Mouse (Mus musculus): ENCODE measurements at regions not wholly inside any gene's neighbourhood (a gene's known extent, or its start where the extent isn't known, plus 50 kb on each side); places are given as distances from the start of the nearest gene placed in this dataset.

DNA sequence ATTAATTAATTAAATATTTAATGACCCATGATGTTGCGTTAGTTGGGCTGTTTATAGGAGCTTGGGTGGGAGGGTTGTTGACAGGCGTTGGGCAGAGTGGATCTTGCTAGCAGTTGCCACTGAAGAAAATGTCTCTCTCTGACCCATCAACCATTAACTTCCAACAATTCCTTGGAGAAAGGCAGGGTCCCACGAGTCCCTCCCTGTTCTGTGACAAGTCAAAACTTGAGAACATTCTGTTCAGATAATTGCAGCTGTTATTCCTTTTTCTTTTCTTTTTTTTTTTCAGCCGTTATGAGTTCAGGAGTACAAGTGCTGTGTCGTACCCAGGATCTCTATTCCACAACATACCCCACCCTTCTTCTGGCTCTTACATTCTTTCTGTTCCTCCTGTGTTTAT lies 59.8 kb upstream of the Tnfrsf21 start:
- TF ChIP-seq TAL1 (IDR thresholded peaks at IDR 0.05; ENCODE audit: low read length) = no peak
- no peak for TF ChIP-seq GATA1 (IDR thresholded peaks at IDR 0.05; ENCODE audit: low read depth, low read length)
- TF ChIP-seq JUND (IDR thresholded peaks at IDR 0.05; ENCODE audit: low read depth, low read length) = no peak
- TF ChIP-seq CTCF (IDR thresholded peaks at IDR 0.05 in 2 of 3, conservative IDR thresholded peaks at IDR 0.05 in 1 of 3; ENCODE audit: control insufficient read depth in 1 of 3, insufficient read depth in 1 of 3, low read depth in 2 of 3, low read length in 3 of 3, poor library complexity in 1 of 3, severe bottlenecking in 1 of 3) = no peak
- TF ChIP-seq POLR2A (IDR thresholded peaks at IDR 0.05; ENCODE audit: control insufficient read depth in 1 of 2, insufficient read depth in 1 of 2, low read depth in 1 of 2, low read length in 2 of 2, poor library complexity in 1 of 2) = no peak
- no peak for TF ChIP-seq MAX (IDR thresholded peaks at IDR 0.05; ENCODE audit: low read length)
- TF ChIP-seq SIN3A (IDR thresholded peaks at IDR 0.05; ENCODE audit: low read length) = no peak
- no peak for TF ChIP-seq MAZ (IDR thresholded peaks at IDR 0.05; ENCODE audit: low read depth, low read length)
- TF ChIP-seq EP300 (IDR thresholded peaks at IDR 0.05; ENCODE audit: low read depth in 1 of 2, low read length in 2 of 2) = no peak
- TF ChIP-seq NELFE (IDR thresholded peaks at IDR 0.05; ENCODE audit: low read depth, low read length) = no peak
